Mouse (Mus musculus): ENCODE measurements around the gene Cd200r3.

The Cd200r3 gene

GRCm38 (mm10) chr16:44943468-44943867 lies at the start of gene Cd200r3:
Gene Cd200r3, plus strand, starts transcription at chr16:44943678.
- no peak for DNase-seq (ENCODE audit: low spot score in 2 of 2)

- DNase-seq (ENCODE audit: low spot score in 2 of 2) = no peak
Observed at GRCm38 (mm10) chr16:44932016-44932415, 11.5 kb upstream of the Cd200r3 start.

GRCm38 (mm10) chr16:44951360-44952114 lies 8.1 kb downstream of the Cd200r3 start:
- no peak for DNase-seq (ENCODE audit: low spot score in 2 of 2)

GRCm38 (mm10) chr16:44962296-44962695 lies 18.8 kb downstream of the Cd200r3 start:
- no peak for DNase-seq (ENCODE audit: low spot score in 2 of 2)

GRCm38 (mm10) chr16:44962777-44963176 lies 19.3 kb downstream of the Cd200r3 start:
- DNase-seq (ENCODE audit: low spot score in 2 of 2) = no peak

GRCm38 (mm10) chr16:44964526-44965374 lies 21.3 kb downstream of the Cd200r3 start:
- DNase-seq (ENCODE audit: low spot score in 2 of 2) = no peak

- DNase-seq (ENCODE audit: low spot score in 2 of 2) = no peak
Observed at GRCm38 (mm10) chr16:44965428-44965827, 21.9 kb downstream of the Cd200r3 start.

GRCm38 (mm10) chr16:44965890-44966289 lies 22.4 kb downstream of the Cd200r3 start:
- DNase-seq (ENCODE audit: low spot score in 2 of 2) = no peak

GRCm38 (mm10) chr16:44966891-44967290 lies 23.4 kb downstream of the Cd200r3 start:
- no peak for DNase-seq (ENCODE audit: low spot score in 2 of 2)

GRCm38 (mm10) chr16:44968113-44968512 lies 24.6 kb downstream of the Cd200r3 start:
- no peak for DNase-seq (ENCODE audit: low spot score in 2 of 2)

GRCm38 (mm10) chr16:44970925-44971324 lies 27.4 kb downstream of the Cd200r3 start:
- no peak for DNase-seq (ENCODE audit: low spot score in 2 of 2)

GRCm38 (mm10) chr16:44974042-44974441 lies 30.6 kb downstream of the Cd200r3 start:
- DNase-seq (ENCODE audit: low spot score in 2 of 2) = no peak

- no peak for DNase-seq (ENCODE audit: low spot score in 2 of 2)
Observed at GRCm38 (mm10) chr16:44976081-44976480, 32.6 kb downstream of the Cd200r3 start.

GRCm38 (mm10) chr16:44976892-44977633 lies 33.6 kb downstream of the Cd200r3 start:
- DNase-seq (ENCODE audit: low spot score in 2 of 2) = no peak

- no peak for DNase-seq (ENCODE audit: low spot score in 2 of 2)
Observed at GRCm38 (mm10) chr16:44978193-44978592, 34.7 kb downstream of the Cd200r3 start.

- no peak for DNase-seq (ENCODE audit: low spot score in 2 of 2)
Observed at GRCm38 (mm10) chr16:44979355-44979896, 35.9 kb downstream of the Cd200r3 start.

GRCm38 (mm10) chr16:44982972-44983371 lies 39.5 kb downstream of the Cd200r3 start:
- no peak for DNase-seq (ENCODE audit: low spot score in 2 of 2)

- DNase-seq (ENCODE audit: low spot score in 2 of 2) = no peak
Observed at GRCm38 (mm10) chr16:44983379-44984060, 40.0 kb downstream of the Cd200r3 start.

GRCm38 (mm10) chr16:44984111-44984510 lies 40.6 kb downstream of the Cd200r3 start:
- no peak for DNase-seq (ENCODE audit: low spot score in 2 of 2)

- no peak for DNase-seq (ENCODE audit: low spot score in 2 of 2)
Observed at GRCm38 (mm10) chr16:44984925-44985324, 41.4 kb downstream of the Cd200r3 start.

GRCm38 (mm10) chr16:44986029-44986428 lies 42.6 kb downstream of the Cd200r3 start:
- DNase-seq (ENCODE audit: low spot score in 2 of 2) = no peak
